Mouse (Mus musculus): ENCODE measurements around the gene Foxo1.

- TF ChIP-seq CTCF (IDR thresholded peaks at IDR 0.05) (no peak), EP300 (IDR thresholded peaks at IDR 0.05) (no peak)
These were observed 3.8 kb upstream of the Foxo1 start for GRCm38 (mm10) chr3:52264354-52264753.

Measured in lung, postnatal 0 days (tissue).